Mouse (Mus musculus): Measurements from ENCODE around the gene 1700029I15Rik. TPM values are rescaled to one million over a fixed set of nuclear protein-coding genes. Genes with fewer than 3 reads are reported as not detected.

The 1700029I15Rik gene
- polyA plus RNA-seq, 1 experiment from 2014 or later: 3.6 TPM

- Histone ChIP-seq H3K4me3 (no peak overlapping the region), H3K27me3 (replicated peaks; ENCODE audit: low read depth, poor library complexity, severe bottlenecking) (peaks cover 19% of the 10 kb centered on the region), H3K9me3 (no peaks in the 10 kb centered on the region), H3K36me3 (replicated peaks) (peaks cover 46% of the 10 kb centered on the region), H3K4me1 (peaks cover 27% of the 10 kb centered on the region), H3K27ac (replicated peaks) (no peak overlapping the region)
- DNase-seq (ENCODE audit: low spot score): no peak
- 78% methylated on average over 4 of the region's 4 CpGs for WGBS
Measured at GRCm38 (mm10) chr2:92402591-92403326, 20.4 kb downstream of the 1700029I15Rik start.

GRCm38 (mm10) chr2:92403776-92404319 is 21.5 kb downstream of the 1700029I15Rik start:
- H3K4me3 ChIP-seq: no peak overlapping the region
- no peaks in the 10 kb centered on the region for H3K9me3 ChIP-seq
- H3K27me3 ChIP-seq (replicated peaks; ENCODE audit: low read depth, poor library complexity, severe bottlenecking): peaks cover 19% of the 10 kb centered on the region
- peaks cover 22% of the 10 kb centered on the region for H3K4me1 ChIP-seq
- DNase-seq (ENCODE audit: low spot score): no peak
- peaks cover 57% of the 10 kb centered on the region for H3K36me3 ChIP-seq (replicated peaks)
- WGBS: 90% methylated on average over 5 of the region's 5 CpGs
- no peak overlapping the region for H3K27ac ChIP-seq (replicated peaks)

GRCm38 (mm10) chr2:92404737-92405136 is 22.4 kb downstream of the 1700029I15Rik start:
- 83% methylated on average over 6 of the region's 6 CpGs for WGBS
- peaks cover 66% of the 10 kb centered on the region for H3K36me3 ChIP-seq (replicated peaks)

GRCm38 (mm10) chr2:92405687-92406086 is 23.3 kb downstream of the 1700029I15Rik start:
- 90% methylated on average over 7 of the region's 7 CpGs for WGBS
- Histone ChIP-seq H3K9me3 (no peaks in the 10 kb centered on the region), H3K27ac (replicated peaks) (no peak overlapping the region), H3K4me1 (peaks cover 18% of the 10 kb centered on the region), H3K4me3 (no peak overlapping the region), H3K27me3 (replicated peaks; ENCODE audit: low read depth, poor library complexity, severe bottlenecking) (peaks cover 3% of the 10 kb centered on the region), H3K36me3 (replicated peaks) (peaks cover 75% of the 10 kb centered on the region)
- DNase-seq (ENCODE audit: low spot score): no peak

More at GRCm38 (mm10) chr2:92404737-92405136, 22.4 kb downstream of the 1700029I15Rik start:
- H3K4me3 ChIP-seq: no peak overlapping the region
- H3K9me3 ChIP-seq: no peaks in the 10 kb centered on the region
- H3K27ac ChIP-seq (replicated peaks): no peak overlapping the region
- peaks cover 22% of the 10 kb centered on the region for H3K4me1 ChIP-seq
- DNase-seq (ENCODE audit: low spot score): no peak
- H3K27me3 ChIP-seq (replicated peaks; ENCODE audit: low read depth, poor library complexity, severe bottlenecking): peaks cover 12% of the 10 kb centered on the region

GRCm38 (mm10) chr2:92408309-92409045 is 26.1 kb downstream of the 1700029I15Rik start:
- Histone ChIP-seq H3K9me3 (no peaks in the 10 kb centered on the region), H3K27me3 (replicated peaks; ENCODE audit: low read depth, poor library complexity, severe bottlenecking) (no peaks in the 10 kb centered on the region), H3K27ac (replicated peaks) (no peak overlapping the region), H3K4me1 (peaks cover 10% of the 10 kb centered on the region; the same call in 1 of the 2 replicates), H3K4me3 (no peak overlapping the region), H3K36me3 (replicated peaks) (peaks cover 99% of the 10 kb centered on the region)
- DNase-seq (ENCODE audit: low spot score): no peak
- 91% methylated on average over 18 of the region's 18 CpGs for WGBS

GRCm38 (mm10) chr2:92411705-92412104 is 29.4 kb downstream of the 1700029I15Rik start:
- no peak overlapping the region for H3K4me3 ChIP-seq
- H3K27ac ChIP-seq (replicated peaks): no peak overlapping the region
- DNase-seq (ENCODE audit: low spot score): no peak
- no peaks in the 10 kb centered on the region for H3K4me1 ChIP-seq
- H3K36me3 ChIP-seq (replicated peaks): peaks cover 99% of the 10 kb centered on the region
- WGBS: 93% methylated on average over 10 of the region's 10 CpGs
- H3K9me3 ChIP-seq: no peaks in the 10 kb centered on the region
- H3K27me3 ChIP-seq (replicated peaks; ENCODE audit: low read depth, poor library complexity, severe bottlenecking): no peaks in the 10 kb centered on the region

- Histone ChIP-seq H3K27me3 (replicated peaks; ENCODE audit: low read depth, poor library complexity, severe bottlenecking) (no peaks in the 10 kb centered on the region), H3K4me3 (no peak overlapping the region), H3K27ac (replicated peaks) (no peak overlapping the region), H3K4me1 (peaks cover 29% of the 10 kb centered on the region), H3K36me3 (replicated peaks) (peaks cover 99% of the 10 kb centered on the region), H3K9me3 (no peaks in the 10 kb centered on the region)
- no peak for DNase-seq (ENCODE audit: low spot score)
- WGBS: 91% methylated on average over 7 of the region's 7 CpGs
Measured at GRCm38 (mm10) chr2:92421723-92422387, 39.5 kb downstream of the 1700029I15Rik start.

- no peaks in the 10 kb centered on the region for H3K9me3 ChIP-seq
- WGBS: 75% methylated on average over 10 of the region's 10 CpGs
- peaks cover 92% of the 10 kb centered on the region for H3K36me3 ChIP-seq (replicated peaks)
- peaks cover 34% of the 10 kb centered on the region for H3K4me1 ChIP-seq
- no peak overlapping the region for H3K27ac ChIP-seq (replicated peaks)
- H3K27me3 ChIP-seq (replicated peaks; ENCODE audit: low read depth, poor library complexity, severe bottlenecking): no peaks in the 10 kb centered on the region
- no peak overlapping the region for H3K4me3 ChIP-seq
- DNase-seq (ENCODE audit: low spot score): no peak
Measured at GRCm38 (mm10) chr2:92422388-92423135, 40.2 kb downstream of the 1700029I15Rik start.

- no peak for DNase-seq (ENCODE audit: low spot score)
- H3K27ac ChIP-seq (replicated peaks): 0 out of 2 replicates have a peak overlapping the region, but pooled peaks have one; percentile 65
- H3K36me3 ChIP-seq (replicated peaks): peaks cover 86% of the 10 kb centered on the region
- H3K9me3 ChIP-seq: no peaks in the 10 kb centered on the region
- H3K27me3 ChIP-seq (replicated peaks; ENCODE audit: low read depth, poor library complexity, severe bottlenecking): no peaks in the 10 kb centered on the region
- H3K4me3 ChIP-seq: no peak overlapping the region
- WGBS: 90% methylated on average over 9 of the region's 9 CpGs
- peaks cover 40% of the 10 kb centered on the region for H3K4me1 ChIP-seq
Measured at GRCm38 (mm10) chr2:92423156-92423555, 40.8 kb downstream of the 1700029I15Rik start.

GRCm38 (mm10) chr2:92423702-92424461 is 41.5 kb downstream of the 1700029I15Rik start:
- DNase-seq (ENCODE audit: low spot score): no peak

More at GRCm38 (mm10) chr2:92423702-92424461, 41.5 kb downstream of the 1700029I15Rik start:
- peaks cover 47% of the 10 kb centered on the region for H3K4me1 ChIP-seq
- no peak overlapping the region for H3K4me3 ChIP-seq
- H3K27me3 ChIP-seq (replicated peaks; ENCODE audit: low read depth, poor library complexity, severe bottlenecking): no peaks in the 10 kb centered on the region
- no peaks in the 10 kb centered on the region for H3K9me3 ChIP-seq
- peak overlapping the region; percentile 65 for H3K27ac ChIP-seq (replicated peaks)
- 88% methylated on average over 9 of the region's 9 CpGs for WGBS
- H3K36me3 ChIP-seq (replicated peaks): peaks cover 79% of the 10 kb centered on the region

All from embryonic facial prominence, embryonic 10.5 days (tissue).